Mouse (Mus musculus) spleen, postnatal 10 days (tissue): ENCODE measurements around the gene Dync1i1.
"Not testable (repeated sequence)": the region's sequence is repeated elsewhere in the genome, so short reads cannot be mapped to it uniquely, and the experiment has no call there.

Experiments used
- DNase-seq, 2 experiments: peaks; one replicate each; pipeline ENCODE4 v3.0.0; 2021 to 2022; ENCODE audit warnings: low spot score in 2 of 2

The Dync1i1 gene

GRCm38 (mm10) chr6:5725611-5726236 lies at the start of gene Dync1i1:
TSS of gene Dync1i1 (plus strand) at chr6:5725639.
- DNase-seq = peak in 1 of 2 experiments; percentile 13

GRCm38 (mm10) chr6:5679738-5680137 lies 45.7 kb upstream of the Dync1i1 start:
- DNase-seq = no peak

- DNase-seq = no peak
Measured at GRCm38 (mm10) chr6:5701826-5702225, 23.6 kb upstream of the Dync1i1 start.

- DNase-seq = not testable (repeated sequence)
Measured at GRCm38 (mm10) chr6:5707894-5708293, 17.5 kb upstream of the Dync1i1 start.

- DNase-seq = no peak
Measured at GRCm38 (mm10) chr6:5710063-5710605, 15.3 kb upstream of the Dync1i1 start.

- DNase-seq = no peak
Measured at GRCm38 (mm10) chr6:5712620-5713019, 12.8 kb upstream of the Dync1i1 start.

GRCm38 (mm10) chr6:5715101-5715618 lies 10.3 kb upstream of the Dync1i1 start:
- no peak for DNase-seq

- DNase-seq = no peak
Measured at GRCm38 (mm10) chr6:5718955-5719354, 6.5 kb upstream of the Dync1i1 start.

GRCm38 (mm10) chr6:5720716-5721115 lies 4.7 kb upstream of the Dync1i1 start:
- not testable (repeated sequence) for DNase-seq

- no peak for DNase-seq
Measured at GRCm38 (mm10) chr6:5723986-5724385, 1.5 kb upstream of the Dync1i1 start.

- no peak for DNase-seq
Measured at GRCm38 (mm10) chr6:5726237-5726670, 815 bp downstream of the Dync1i1 start.

- DNase-seq = no peak
Measured at GRCm38 (mm10) chr6:5733217-5733616, 7.8 kb downstream of the Dync1i1 start.

- no peak for DNase-seq
Measured at GRCm38 (mm10) chr6:5734398-5734797, 9.0 kb downstream of the Dync1i1 start.

GRCm38 (mm10) chr6:5734862-5735261 lies 9.4 kb downstream of the Dync1i1 start:
- DNase-seq = no peak

GRCm38 (mm10) chr6:5739711-5740110 lies 14.3 kb downstream of the Dync1i1 start:
- no peak for DNase-seq

GRCm38 (mm10) chr6:5741395-5742032 lies 16.1 kb downstream of the Dync1i1 start:
- no peak for DNase-seq

- DNase-seq = no peak
Measured at GRCm38 (mm10) chr6:5750079-5750711, 24.8 kb downstream of the Dync1i1 start.

- peak in 1 of 2 experiments; percentile 13 for DNase-seq
Measured at GRCm38 (mm10) chr6:5752128-5752527, 26.7 kb downstream of the Dync1i1 start.

GRCm38 (mm10) chr6:5752617-5753016 lies 27.2 kb downstream of the Dync1i1 start:
- DNase-seq = no peak

- no peak for DNase-seq
Measured at GRCm38 (mm10) chr6:5756509-5757130, 31.2 kb downstream of the Dync1i1 start.

- DNase-seq = no peak
Measured at GRCm38 (mm10) chr6:5762943-5763342, 37.5 kb downstream of the Dync1i1 start.

- no peak for DNase-seq
Measured at GRCm38 (mm10) chr6:5768576-5768975, 43.1 kb downstream of the Dync1i1 start.
